Mouse (Mus musculus) kidney, adult 11 months (tissue): ENCODE data around the gene Ap4s1.
A peak's percentile ranks its signal among the peaks of the same experiment; 100 is the strongest.
"Not testable (repeated sequence)": the region's sequence is repeated elsewhere in the genome, so short reads cannot be mapped to it uniquely, and the experiment has no call there.

Source experiments
- DNase-seq: peaks from one replicate; pipeline ENCODE4 v3.0.0; 2022

Gene Ap4s1

DNA sequence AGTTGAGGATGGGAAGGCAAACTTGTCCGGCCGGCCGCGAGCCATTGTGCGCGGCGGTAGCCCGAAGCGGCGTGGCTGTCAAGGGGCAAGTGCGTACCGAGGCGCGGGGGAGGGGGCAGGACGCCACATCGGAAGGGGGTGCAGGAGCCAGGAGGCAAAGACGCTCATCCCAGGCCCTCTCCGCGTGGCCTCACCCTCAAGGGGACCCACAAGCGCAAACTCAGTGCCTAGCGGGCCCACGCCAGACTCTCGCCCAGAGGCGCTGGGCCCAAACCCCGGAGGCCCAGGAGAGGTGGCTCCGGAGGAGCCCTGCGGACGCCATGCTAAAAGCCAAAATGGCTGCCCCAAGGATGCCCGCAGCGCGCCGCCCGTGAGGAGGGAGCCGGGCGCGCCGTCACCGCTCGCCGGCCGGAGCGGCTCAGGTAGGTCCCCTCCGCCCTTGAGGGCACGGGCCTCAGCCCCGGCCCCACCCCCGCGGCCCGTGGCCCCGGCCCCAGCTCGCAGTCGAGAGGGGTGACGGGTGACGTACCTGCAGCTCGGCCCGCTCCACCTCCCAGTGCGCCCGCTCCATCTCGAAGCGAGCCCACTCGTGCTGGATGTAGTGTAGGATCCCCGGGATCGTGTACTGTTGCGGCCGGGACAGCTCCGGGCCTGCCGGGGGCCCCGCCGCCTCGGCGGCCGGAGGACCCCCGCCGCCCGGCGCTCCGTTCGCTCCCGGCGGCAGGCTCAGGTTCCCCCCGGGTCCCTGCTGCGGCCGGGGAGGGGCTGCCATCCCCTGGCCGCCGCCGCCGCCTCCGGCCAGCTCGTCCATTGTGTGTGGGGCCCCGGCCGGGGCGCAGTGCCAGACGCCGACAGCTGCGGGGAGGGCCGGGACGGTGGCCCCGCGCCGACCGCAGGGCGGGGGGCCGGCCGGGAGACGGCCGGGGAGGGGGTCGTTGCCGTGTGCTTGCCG, at the start of gene Ap4s1:
TSS of gene Ap4s1 (plus strand) at position 141 of the 952 bp plus-strand sequence.
- peak; percentile 72 for DNase-seq

- no peak for DNase-seq
Measured at GRCm38 (mm10) chr12:51641871-51642270, 49.0 kb upstream of the Ap4s1 start.

DNA sequence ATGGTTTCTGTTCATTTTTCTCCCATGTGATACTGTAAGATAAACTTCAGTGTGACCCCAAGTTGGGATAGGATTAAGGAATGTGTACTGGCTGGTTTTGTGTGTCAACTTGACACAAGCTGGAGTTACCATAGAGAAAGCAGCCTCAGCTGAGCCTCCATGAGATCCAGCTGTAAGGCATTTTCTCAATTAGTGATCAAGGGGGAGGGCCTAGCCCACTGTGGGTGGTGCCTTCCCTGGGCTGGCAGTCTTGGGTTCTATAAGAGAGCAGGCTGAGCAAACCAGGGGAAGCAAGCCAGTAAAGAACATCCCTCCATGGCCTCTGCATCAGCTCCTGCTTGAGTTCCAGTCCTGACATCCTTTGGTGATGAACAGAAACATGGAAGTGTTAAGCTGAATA, 41.4 kb upstream of the Ap4s1 start:
- not testable (repeated sequence) for DNase-seq

- DNase-seq = no peak
Measured at GRCm38 (mm10) chr12:51655944-51656465, 34.8 kb upstream of the Ap4s1 start.

GRCm38 (mm10) chr12:51663011-51663410, 27.8 kb upstream of the Ap4s1 start:
- no peak for DNase-seq

DNA sequence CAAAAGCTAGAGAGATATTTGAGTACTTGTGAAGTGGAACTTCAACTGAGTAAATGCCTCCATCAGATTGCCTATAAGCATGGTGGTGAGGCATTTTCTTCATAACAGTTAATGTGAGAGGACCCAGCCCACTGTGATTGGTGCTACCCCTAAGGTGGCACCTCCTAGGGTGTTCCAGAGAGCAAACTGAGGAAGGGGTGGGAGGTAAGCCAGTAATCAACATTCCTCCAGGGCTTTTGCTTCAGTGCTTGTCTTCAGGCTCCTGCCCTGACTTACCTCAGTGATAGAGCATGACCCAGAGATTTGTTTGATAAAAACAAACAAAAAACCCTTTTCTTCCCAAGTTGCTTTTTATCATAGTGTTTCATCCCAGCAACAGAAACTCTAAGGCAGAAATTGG, 26.9 kb upstream of the Ap4s1 start:
- no peak for DNase-seq

GRCm38 (mm10) chr12:51666708-51667430, 24.0 kb upstream of the Ap4s1 start:
- no peak for DNase-seq

GRCm38 (mm10) chr12:51671231-51671891, 19.5 kb upstream of the Ap4s1 start:
- no peak for DNase-seq

GRCm38 (mm10) chr12:51673270-51673669, 17.6 kb upstream of the Ap4s1 start:
- DNase-seq = no peak

- DNase-seq = no peak
Measured at GRCm38 (mm10) chr12:51676442-51676841, 14.4 kb upstream of the Ap4s1 start.

DNA sequence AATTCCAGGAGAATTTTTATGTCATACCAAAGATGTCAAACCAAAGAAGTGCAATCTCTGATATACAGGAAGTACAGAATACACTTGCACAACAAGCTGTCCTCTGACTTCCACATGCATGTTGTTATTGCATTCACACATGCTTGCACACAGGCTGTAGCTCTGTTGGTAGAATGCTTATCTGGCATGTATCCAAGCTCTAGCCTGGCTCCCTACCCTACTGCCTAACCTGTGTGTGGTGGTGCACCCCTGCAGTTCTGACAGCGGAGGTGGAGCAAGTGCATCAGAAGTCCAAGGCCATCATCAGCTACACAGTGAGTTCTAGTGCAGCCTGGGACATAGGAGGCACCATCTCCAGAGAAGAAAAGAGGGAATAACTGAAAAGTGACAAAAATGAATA, 12.0 kb upstream of the Ap4s1 start:
- DNase-seq = peak; percentile 46

GRCm38 (mm10) chr12:51688546-51688945, 2.3 kb upstream of the Ap4s1 start:
- no peak for DNase-seq

DNA sequence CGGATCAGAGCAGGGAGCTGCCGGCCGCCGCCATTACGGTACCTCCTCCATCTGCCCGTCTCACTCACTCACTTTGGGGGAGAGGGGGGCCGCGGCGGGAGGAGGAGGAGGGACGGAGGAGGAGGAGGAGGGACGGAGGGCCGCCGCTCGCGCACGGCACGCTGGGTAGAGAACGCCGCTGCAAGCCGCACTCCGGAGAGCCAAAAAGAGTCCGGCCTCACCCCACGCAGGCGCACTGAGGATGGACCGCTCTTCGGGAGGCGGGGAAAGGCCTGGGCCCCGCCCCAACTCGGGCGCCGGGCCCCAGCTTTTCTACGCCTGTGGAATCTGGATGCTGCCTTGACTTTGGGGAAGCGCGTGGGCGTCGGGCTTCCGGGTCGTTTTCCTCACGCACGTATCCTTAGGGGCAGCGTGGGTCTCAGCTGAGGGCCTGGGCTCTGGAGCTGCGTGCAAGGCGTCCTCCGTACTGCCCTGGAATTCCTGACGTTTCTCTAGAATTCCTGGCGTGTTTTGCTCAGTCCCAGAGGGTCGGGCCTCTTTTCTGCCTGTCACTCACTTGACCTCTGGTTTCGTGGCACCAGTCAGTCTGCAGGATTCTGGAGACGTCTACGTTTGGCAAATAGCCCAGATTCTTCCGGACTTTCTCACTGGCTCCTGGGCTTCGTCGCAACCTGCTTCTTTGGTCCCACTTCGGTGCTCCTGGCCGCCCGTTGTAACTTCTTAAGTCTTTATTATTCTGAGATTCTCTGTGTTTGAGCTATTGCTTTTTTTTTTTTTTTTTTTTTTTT, 1.2 kb downstream of the Ap4s1 start, which contains the start of gene Strn3:
TSS of gene Strn3 (minus strand) at position 53 of the 788 bp plus-strand sequence.
- DNase-seq = peak; percentile 97

DNA sequence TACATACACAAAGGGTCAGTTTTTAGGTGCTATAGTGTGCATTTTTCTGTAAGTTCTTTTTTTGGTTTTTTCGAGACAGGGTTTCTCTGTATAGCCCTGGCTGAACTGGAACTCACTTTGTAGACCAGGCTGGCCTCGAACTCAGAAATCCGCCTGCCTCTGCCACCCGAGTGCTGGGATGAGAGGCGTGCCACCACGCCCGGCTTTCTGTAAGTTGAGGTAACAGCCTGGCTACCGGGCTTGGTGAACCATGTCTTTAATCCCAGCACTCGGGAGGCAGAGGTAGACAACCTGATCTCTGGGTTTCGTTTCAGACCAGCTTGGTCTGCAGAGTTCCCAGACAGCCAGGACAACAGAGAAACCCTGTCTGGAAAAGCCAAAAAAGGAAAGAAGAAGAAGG, 2.0 kb downstream of the Ap4s1 start:
- DNase-seq = peak; percentile 26

DNA sequence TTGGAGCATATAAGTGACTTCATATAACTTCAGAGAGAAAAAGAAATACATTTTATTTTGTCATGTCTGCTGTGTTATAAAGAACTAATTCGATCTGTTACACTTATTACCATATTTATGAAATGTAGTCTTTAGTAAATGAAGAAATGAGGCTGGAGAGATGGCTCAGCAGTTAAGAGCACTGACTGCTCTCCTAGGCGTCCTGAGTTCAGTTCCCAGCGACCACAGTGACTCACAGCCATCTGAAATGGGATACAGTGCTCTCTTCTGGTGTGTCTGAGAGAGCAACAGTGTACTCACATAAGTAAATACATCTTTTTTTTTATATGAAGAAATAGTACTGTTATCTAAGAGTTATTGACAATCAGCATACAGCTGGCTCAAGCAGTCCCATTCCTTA, 2.6 kb downstream of the Ap4s1 start:
- DNase-seq = no peak

DNA sequence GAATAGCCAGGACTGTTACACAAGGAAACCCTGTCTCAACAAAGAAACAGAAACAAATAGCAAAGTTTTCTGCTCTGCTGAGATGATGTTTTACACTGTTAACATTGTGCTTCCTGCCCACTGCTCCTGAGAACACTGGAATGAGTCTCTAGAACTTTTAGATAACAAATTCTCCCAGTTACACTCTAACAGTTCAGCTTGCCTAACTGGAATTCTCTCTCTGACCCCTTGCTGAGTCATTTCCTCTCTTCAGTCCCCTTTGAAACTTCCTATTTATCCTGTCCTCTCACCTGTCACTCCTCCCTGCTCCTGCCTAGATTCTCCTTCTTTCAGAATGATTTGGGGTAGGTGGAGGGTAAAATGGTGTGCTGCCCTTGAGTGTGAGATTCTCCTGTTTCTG, 3.3 kb downstream of the Ap4s1 start:
- DNase-seq = no peak

GRCm38 (mm10) chr12:51694966-51695365, 4.1 kb downstream of the Ap4s1 start:
- DNase-seq = no peak

GRCm38 (mm10) chr12:51696157-51696556, 5.3 kb downstream of the Ap4s1 start:
- no peak for DNase-seq

GRCm38 (mm10) chr12:51699623-51700393, 9.0 kb downstream of the Ap4s1 start:
- no peak for DNase-seq

- no peak for DNase-seq
Measured at GRCm38 (mm10) chr12:51701723-51702122, 10.9 kb downstream of the Ap4s1 start.

GRCm38 (mm10) chr12:51703859-51704258, 13.0 kb downstream of the Ap4s1 start:
- no peak for DNase-seq
